Mouse (Mus musculus) kidney, adult 2 months (tissue): ENCODE data around the gene Lrrc75a.

Source experiments
- CTCF ChIP-seq: fragments of 200-500 bp; conservative IDR thresholded peaks from 2 replicates; pipeline ENCODE4 v1.5.1; 2011; ENCODE audit warnings: low read depth, mild to moderate bottlenecking, control low read depth, low read length, moderate library complexity, mixed read lengths; ENCODE audit not compliant: insufficient read depth, insufficient read length
- POLR2A ChIP-seq: fragments of 200-500 bp; IDR thresholded peaks from one replicate; pipeline ENCODE4 v1.6.1; 2011; ENCODE audit warnings: low read depth, low read length, control low read depth

DNA sequence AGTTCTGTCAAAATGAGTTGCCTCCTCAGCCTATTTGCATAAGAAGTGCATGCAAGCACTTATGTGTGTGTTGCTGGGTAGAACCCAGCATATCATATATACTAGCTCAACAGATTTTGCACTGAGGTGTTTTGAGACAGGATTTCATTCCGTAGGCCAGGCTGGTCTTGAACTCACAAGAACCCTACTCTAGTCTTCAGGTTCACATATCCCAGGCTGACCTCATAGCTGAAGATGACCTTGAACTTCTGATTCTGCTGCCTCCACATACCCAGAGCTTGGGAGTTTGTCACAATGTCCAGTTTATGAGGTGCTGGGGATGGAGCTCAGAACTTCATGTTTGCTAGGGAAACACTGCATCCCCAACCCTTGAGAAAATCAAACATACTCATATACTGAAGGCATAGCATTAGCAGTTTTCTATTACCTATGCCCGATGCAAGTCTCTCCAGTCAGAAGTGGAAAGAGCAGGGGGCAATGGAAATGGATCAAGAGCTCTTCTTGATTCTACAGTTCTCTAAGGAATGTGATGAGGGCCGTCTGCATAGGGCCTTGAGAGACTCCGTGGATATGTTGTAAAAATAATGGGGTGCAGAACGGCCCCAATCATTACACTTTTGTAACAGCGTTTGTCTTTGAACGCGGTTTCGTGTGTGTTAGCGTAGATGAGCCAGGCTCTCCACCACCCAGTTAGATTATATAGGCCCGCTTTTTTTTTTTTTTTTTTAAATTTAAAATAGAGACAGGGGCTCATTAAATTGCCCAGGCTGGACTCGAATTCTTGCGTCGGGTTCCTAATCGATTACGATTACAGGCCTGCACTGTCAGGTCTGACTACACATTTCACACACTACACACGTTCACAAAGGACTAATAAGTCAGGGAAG, 46.3 kb downstream of the Lrrc75a start:
- TF ChIP-seq CTCF (no peak), POLR2A (no peak)
